Mouse (Mus musculus): ENCODE data around the gene Setd1a. TPM values are rescaled to one million over a fixed set of nuclear protein-coding genes. Genes with fewer than 3 reads are reported as not detected.
"Not testable (repeated sequence)": the region's sequence is repeated elsewhere in the genome, so short reads cannot be mapped to it uniquely, and the experiment has no call there.

Setd1a gene
- total RNA-seq (2021), result 10 to 100 TPM; 44.5 to 49.4 TPM
- long read RNA-seq, experiment 1, partial matches to known transcripts, result 6 of 7 reads
- long read RNA-seq, experiment 1, other reads (novel, unspliced or antisense), result 1 of 7 reads
- long read RNA-seq, experiment 2, full-length matches to known transcripts, result 1 of 13 reads
- long read RNA-seq, experiment 2, partial matches to known transcripts, result 11 of 13 reads
- long read RNA-seq, experiment 2, other reads (novel, unspliced or antisense), result 1 of 13 reads

DNA sequence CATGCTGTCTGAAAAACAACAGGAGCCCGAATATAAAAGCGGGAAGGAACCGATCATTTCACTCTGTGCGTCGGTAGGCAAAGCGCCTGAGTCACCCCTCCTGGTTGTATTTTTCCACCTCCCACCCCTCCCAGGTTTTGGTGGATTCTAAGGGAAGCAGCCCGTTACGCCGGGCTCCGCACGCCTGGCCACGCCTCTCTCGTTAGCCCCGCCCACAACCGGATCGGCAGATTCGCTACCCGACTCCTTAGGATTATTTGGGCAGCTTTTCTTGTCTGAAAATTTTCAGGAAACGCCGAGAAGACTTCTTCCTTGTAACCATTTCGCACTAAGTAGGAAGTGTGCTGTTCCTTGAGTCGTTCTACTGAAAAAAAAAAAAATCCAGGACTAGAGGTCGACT lies at the start of gene Setd1a:
Setd1a (plus strand) TSS at position 245 of the 400 bp plus-strand sequence.
- Histone ChIP-seq H3K4me3 (peak within 1 kb of the TSS; percentile 95), H3K27ac (peak within 1 kb of the TSS; percentile 100)
- no peak for TF ChIP-seq CTCF (conservative IDR thresholded peaks at IDR 0.05)
- peak; percentile 89 to 91 for DNase-seq (ENCODE audit: low spot score in 2 of 2)

- Histone ChIP-seq H3K27ac (no peak overlapping the region), H3K4me3 (no peak overlapping the region)
- DNase-seq (ENCODE audit: low spot score in 2 of 2), result no peak
- TF ChIP-seq CTCF (conservative IDR thresholded peaks at IDR 0.05), result peak; percentile 30
Observed at GRCm38 (mm10) chr7:127727898-127728297, 48.6 kb upstream of the Setd1a start.

DNA sequence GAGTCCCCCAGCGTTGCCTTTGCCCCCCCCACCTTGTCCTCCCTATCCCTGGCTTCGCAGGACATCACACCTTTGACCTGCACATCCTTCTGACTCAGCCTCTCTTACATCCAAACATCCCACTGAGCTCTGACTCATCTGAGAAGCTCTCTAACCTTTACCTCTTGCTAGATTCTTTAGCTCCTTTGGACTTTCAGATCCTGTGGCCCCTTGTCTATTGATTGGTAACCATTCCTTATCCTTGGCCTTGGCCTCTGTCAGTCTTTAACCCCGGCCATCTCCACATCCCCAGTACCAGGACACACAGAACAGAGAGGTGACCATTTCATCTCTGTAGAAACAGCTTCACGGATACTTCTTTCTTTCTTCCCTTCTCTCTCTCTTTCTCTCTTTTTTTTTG lies 46.3 kb upstream of the Setd1a start:
- no peak for TF ChIP-seq CTCF (conservative IDR thresholded peaks at IDR 0.05)
- H3K27ac ChIP-seq, result no peak overlapping the region
- no peak overlapping the region for H3K4me3 ChIP-seq
- DNase-seq (ENCODE audit: low spot score in 2 of 2), result no peak

DNA sequence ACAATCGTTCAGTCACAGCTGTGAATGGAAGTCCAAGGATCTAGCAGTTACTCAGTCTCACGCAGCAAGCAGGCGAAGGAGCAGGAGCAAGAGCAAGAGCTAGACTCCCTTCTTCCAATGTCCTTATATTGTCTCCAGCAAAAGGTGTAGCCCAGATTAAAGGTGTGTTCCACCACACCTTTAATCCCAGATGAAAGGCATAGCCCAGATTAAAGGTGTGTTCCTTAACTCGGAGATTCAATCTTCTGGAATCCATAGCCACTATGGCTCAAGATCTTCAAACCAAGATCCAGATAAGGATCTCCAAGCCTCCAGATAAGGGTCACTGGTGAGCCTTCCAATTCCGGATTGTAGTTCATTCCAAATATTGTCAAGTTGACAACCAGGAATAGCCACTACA lies 44.4 kb upstream of the Setd1a start, which contains the start of gene Ctf2:
Ctf2 (minus strand) TSS at position 101 of the 400 bp plus-strand sequence.
- H3K4me3 ChIP-seq; H3K27ac ChIP-seq; DNase-seq (ENCODE audit: low spot score in 2 of 2): not testable (repeated sequence)

GRCm38 (mm10) chr7:127744366-127745045 lies 32.0 kb upstream of the Setd1a start, which contains the start of gene Fbxl19:
Gene Fbxl19 (plus strand): TSS chr7:127744543.
- Histone ChIP-seq H3K27ac (peak within 1 kb of the TSS; percentile 93), H3K4me3 (peak within 1 kb of the TSS; percentile 87)
- DNase-seq (ENCODE audit: low spot score in 2 of 2), result peak; percentile 71 to 74
- TF ChIP-seq CTCF (conservative IDR thresholded peaks at IDR 0.05), result peak; percentile 80

- TF ChIP-seq CTCF (conservative IDR thresholded peaks at IDR 0.05), result peak; percentile 24; the same call in 1 of the 2 replicates
- peak; percentile 89 to 98 for DNase-seq (ENCODE audit: low spot score in 2 of 2)
- peak overlapping the region; percentile 93 for H3K27ac ChIP-seq
- peak overlapping the region; percentile 87 for H3K4me3 ChIP-seq
Observed at GRCm38 (mm10) chr7:127745251-127745651, 31.2 kb upstream of the Setd1a start.

DNA sequence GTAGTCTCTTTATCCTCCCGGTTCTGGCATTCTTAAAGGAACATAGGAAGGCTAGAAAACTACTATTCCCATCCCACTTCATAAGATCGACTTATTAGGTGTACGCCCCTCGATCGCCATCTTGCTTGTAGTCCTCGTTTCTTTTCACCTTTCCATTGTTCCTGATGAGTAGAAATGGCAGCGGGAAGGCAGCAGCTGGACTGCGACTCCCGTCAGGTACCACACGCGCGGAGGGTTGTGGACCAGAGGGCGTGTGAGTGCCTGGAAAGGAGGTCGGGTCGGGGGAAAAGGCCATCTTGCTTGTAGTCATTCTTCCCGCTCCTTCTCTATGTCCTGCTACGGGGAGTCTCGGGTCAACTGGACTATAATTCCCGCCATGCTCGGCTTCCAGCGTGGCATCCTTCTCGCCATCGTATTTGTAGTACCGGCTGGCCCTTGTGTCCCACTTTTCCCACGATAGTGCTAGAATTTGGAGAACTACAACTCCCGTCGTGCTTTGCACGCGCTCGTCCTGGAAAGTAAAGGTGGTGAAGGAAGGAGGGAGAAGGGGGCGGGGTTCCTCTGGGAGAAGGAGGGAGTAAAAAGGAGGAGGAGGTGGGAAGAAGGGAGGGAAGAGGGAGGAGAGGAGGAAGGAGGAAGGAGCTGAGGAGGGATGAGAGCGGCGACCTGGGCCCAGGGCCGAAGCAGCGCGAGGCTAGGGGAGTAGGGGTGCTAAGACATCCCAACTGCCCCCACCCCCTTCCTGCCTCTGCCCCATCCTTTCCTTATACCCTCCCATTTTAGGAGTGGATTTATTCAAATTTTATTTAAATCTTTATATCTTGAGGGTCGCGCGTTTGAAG lies 30.6 kb upstream of the Setd1a start:
- peak overlapping the region; percentile 87 for H3K4me3 ChIP-seq
- TF ChIP-seq CTCF (conservative IDR thresholded peaks at IDR 0.05), result no peak
- DNase-seq (ENCODE audit: low spot score in 2 of 2), result peak; percentile 95 to 100
- peak overlapping the region; percentile 93 for H3K27ac ChIP-seq

DNA sequence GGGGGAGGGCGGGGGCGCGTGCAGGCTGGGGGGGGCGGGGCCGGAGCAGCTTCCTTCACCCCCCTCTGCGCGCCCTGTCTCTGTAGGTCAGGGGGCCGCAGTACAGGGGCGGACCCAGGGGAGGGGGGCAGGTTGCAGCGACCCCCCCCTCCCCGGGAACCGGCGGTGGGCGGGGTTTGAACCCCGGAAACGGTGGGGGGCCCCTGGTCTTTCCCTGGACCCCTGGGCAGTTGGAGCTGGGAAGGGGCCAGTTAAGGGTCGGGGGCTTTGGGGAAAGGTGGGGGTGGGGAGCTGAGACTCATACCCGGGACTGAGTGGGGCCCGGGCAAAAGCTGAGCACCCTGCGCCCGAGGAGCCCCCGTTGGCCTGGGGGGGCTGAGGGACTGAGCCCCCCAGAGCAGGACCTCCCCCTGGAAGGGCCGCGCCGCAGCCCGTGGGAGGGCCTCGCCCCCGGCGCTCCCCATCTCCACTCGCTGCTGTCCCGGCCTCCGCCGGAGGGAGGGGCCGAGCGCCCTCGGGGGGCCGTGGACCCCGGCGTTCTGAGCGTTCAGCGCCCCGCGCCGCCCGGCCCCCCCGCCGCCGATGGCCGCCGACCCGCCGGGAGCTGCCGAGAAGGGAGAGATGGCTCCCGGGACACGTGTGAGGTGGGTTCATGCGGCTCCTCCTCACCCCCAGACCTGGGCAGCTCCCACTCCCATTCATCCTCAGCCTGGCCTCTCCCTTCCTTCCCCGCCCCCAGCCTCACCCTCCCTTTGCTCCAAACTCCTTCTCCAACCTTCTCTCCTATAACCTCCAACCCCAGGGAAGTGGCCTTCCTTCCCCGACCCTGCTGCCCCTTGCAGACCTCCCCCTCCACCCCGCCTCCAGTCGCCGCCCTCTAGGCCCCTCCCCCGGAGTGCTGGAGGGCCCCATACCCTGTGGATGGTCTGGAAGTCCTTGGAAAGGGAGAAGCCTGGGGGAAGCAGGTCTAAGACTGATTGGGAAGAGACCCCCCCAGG lies 29.7 kb upstream of the Setd1a start:
- TF ChIP-seq CTCF (conservative IDR thresholded peaks at IDR 0.05), result 0 out of 2 replicates have a peak, but pooled peaks have one; percentile 2
- no peak for DNase-seq (ENCODE audit: low spot score in 2 of 2)
- H3K4me3 ChIP-seq, result peak overlapping the region; percentile 87
- peak overlapping the region; percentile 89 for H3K27ac ChIP-seq

GRCm38 (mm10) chr7:127747559-127748234 lies 28.8 kb upstream of the Setd1a start:
- TF ChIP-seq CTCF (conservative IDR thresholded peaks at IDR 0.05), result no peak
- H3K4me3 ChIP-seq, result peak overlapping the region; percentile 87
- peak overlapping the region; percentile 89; the same call in 1 of the 2 replicates for H3K27ac ChIP-seq
- DNase-seq (ENCODE audit: low spot score in 2 of 2), result no peak

DNA sequence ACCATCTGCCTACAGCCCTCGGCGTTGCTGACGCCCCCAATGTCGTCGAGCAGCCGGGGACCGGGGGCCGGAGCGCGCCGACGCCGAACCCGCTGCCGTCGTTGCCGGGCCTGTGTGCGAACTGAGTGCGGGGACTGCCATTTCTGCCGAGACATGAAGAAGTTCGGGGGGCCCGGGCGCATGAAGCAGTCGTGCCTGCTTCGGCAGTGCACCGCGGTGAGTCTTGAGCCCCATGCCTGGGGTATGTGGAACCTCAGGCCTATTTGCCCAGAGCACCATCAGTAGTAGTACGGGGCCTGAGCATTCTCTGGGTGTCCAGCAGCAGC lies 28.3 kb upstream of the Setd1a start:
- H3K27ac ChIP-seq, result no peak overlapping the region
- no peak for TF ChIP-seq CTCF (conservative IDR thresholded peaks at IDR 0.05)
- no peak overlapping the region for H3K4me3 ChIP-seq
- DNase-seq (ENCODE audit: low spot score in 2 of 2), result no peak

All from layer of hippocampus, adult 2 months (tissue).